Comparison of ENCODE assay signal across 20 mouse cellular contexts in genomic region chr6:121102084-121102483, GRCm38 (mm10). TPM values are rescaled to one million over a fixed set of nuclear protein-coding genes. Genes with fewer than 3 reads are reported as not detected.
DNase-seq lines count a peak whose midpoint lies in the region; ATAC-seq and TF ChIP-seq lines count a peak whose summit lies in the region.
"Had no signal": no experiment of that assay in that cellular context is flagged by ENCODE, and none has a peak within 500 bp of the region (broad histone marks: within the 10 kb centered on the region; RNA-seq: fewer than 3 reads in every experiment).

No protein-coding gene starts in this region.

- no peak overlapping the region for H3K4me3 ChIP-seq in hindbrain, embryonic 10.5 days
- no peak overlapping the region for H3K4me3 ChIP-seq in hindbrain, embryonic 11.5 days (ENCODE audit: low read depth, low read length)
- no peak overlapping the region for H3K4me3 ChIP-seq in liver, embryonic 14.5 days (ENCODE audit: insufficient read depth in 1 of 2, low read depth in 2 of 2, low read length in 2 of 2)
- H3K4me3 ChIP-seq in liver, postnatal 0 days (ENCODE audit: low read depth, low read length) = no peak overlapping the region
- H3K4me3 ChIP-seq in MEL (ENCODE audit: control insufficient read depth in 1 of 2, insufficient read depth in 1 of 2, low read depth in 2 of 2, low read length in 2 of 2) = no peak overlapping the region
- H3K4me3 ChIP-seq in liver, embryonic 16.5 days (ENCODE audit: low read depth, low read length) = no peak overlapping the region
- no peak overlapping the region for H3K4me3 ChIP-seq in lung, postnatal 0 days (ENCODE audit: low read depth, low read length)
- H3K4me3 ChIP-seq: forebrain, embryonic 10.5 days; forebrain, embryonic 13.5 days; hindbrain, embryonic 12.5 days; hindbrain, embryonic 15.5 days had no signal

- H3K36me3 ChIP-seq in hindbrain, embryonic 10.5 days = peaks cover 25% of the 10 kb centered on the region
- H3K36me3 ChIP-seq in hindbrain, embryonic 11.5 days (ENCODE audit: control insufficient read depth, insufficient read depth, low read length) = no peaks in the 10 kb centered on the region
- H3K36me3 ChIP-seq in liver, embryonic 14.5 days (replicated peaks; ENCODE audit: control insufficient read depth, insufficient read depth, low read depth) = peaks cover 5% of the 10 kb centered on the region
- H3K36me3 ChIP-seq in liver, postnatal 0 days (replicated peaks; ENCODE audit: insufficient read depth, low read length) = peaks cover 5% of the 10 kb centered on the region; the same call in 1 of the 2 replicates
- H3K36me3 ChIP-seq in MEL (ENCODE audit: control insufficient read depth in 1 of 2, insufficient read depth in 2 of 2, low read length in 2 of 2) = peaks cover 7 to 77% of the 10 kb centered on the region in 2 experiments
- H3K36me3 ChIP-seq in liver, embryonic 16.5 days (ENCODE audit: control insufficient read depth, insufficient read depth) = peaks cover 10% of the 10 kb centered on the region
- no peaks in the 10 kb centered on the region for H3K36me3 ChIP-seq in lung, postnatal 0 days (ENCODE audit: insufficient read depth, low read length)
- H3K36me3 ChIP-seq: hindbrain, embryonic 15.5 days had no signal

- TF ChIP-seq POLR2A in MEL (IDR thresholded peaks at IDR 0.05; ENCODE audit: control insufficient read depth in 1 of 2, insufficient read depth in 1 of 2, low read depth in 1 of 2, low read length in 2 of 2, poor library complexity in 1 of 2) = no peak

- no peak for TF ChIP-seq CTCF in liver, embryonic 14.5 days (IDR thresholded peaks at IDR 0.05; ENCODE audit: low read depth)
- TF ChIP-seq CTCF in liver, postnatal 0 days (IDR thresholded peaks at IDR 0.05; ENCODE audit: low read depth) = no peak
- TF ChIP-seq CTCF in MEL (IDR thresholded peaks at IDR 0.05 in 2 of 3, conservative IDR thresholded peaks at IDR 0.05 in 1 of 3; ENCODE audit: control insufficient read depth in 1 of 3, insufficient read depth in 1 of 3, low read depth in 2 of 3, low read length in 3 of 3, poor library complexity in 1 of 3, severe bottlenecking in 1 of 3) = no peak
- no peak for TF ChIP-seq CTCF in lung, postnatal 0 days (IDR thresholded peaks at IDR 0.05)

- no peak overlapping the region for H3K4me2 ChIP-seq in hindbrain, embryonic 11.5 days (replicated peaks; ENCODE audit: low read depth, low read length)
- H3K4me2 ChIP-seq in liver, embryonic 14.5 days (ENCODE audit: low read depth) = no peak overlapping the region
- no peak overlapping the region for H3K4me2 ChIP-seq in liver, postnatal 0 days (ENCODE audit: low read depth, low read length)
- H3K4me2 ChIP-seq in liver, embryonic 16.5 days (ENCODE audit: low read depth, low read length) = no peak overlapping the region
- no peak overlapping the region for H3K4me2 ChIP-seq in lung, postnatal 0 days (replicated peaks; ENCODE audit: low read depth, low read length)
- H3K4me2 ChIP-seq: forebrain, embryonic 13.5 days; heart, embryonic 11.5 days; hindbrain, embryonic 12.5 days; hindbrain, embryonic 15.5 days had no signal

- no peak for DNase-seq in hindbrain, embryonic 10.5 days (ENCODE audit: low spot score)
- no peak for DNase-seq in hindbrain, embryonic 11.5 days (ENCODE audit: low spot score)
- no peak for DNase-seq in liver, embryonic 14.5 days (ENCODE audit: low read depth in 3 of 3, low spot score in 3 of 3)
- no peak for DNase-seq in liver, postnatal 0 days
- DNase-seq in MEL (ENCODE audit: low read depth, low spot score) = no peak
- DNase-seq in lung, postnatal 0 days (ENCODE audit: low spot score) = no peak
- DNase-seq: adrenal gland, postnatal 10 days; cerebellum, adult 18-20 months; gastrocnemius, postnatal 10 days; gastrocnemius, postnatal 36 days; heart, postnatal 36 days had no signal

- H3K27ac ChIP-seq in hindbrain, embryonic 10.5 days = 0 out of 2 replicates have a peak overlapping the region, but pooled peaks have one; percentile 18
- no peak overlapping the region for H3K27ac ChIP-seq in hindbrain, embryonic 11.5 days (ENCODE audit: low read depth, low read length)
- H3K27ac ChIP-seq in liver, embryonic 14.5 days = peak overlapping the region; percentile 54; the same call in 1 of the 2 replicates
- no peak overlapping the region for H3K27ac ChIP-seq in liver, postnatal 0 days (ENCODE audit: low read depth)
- H3K27ac ChIP-seq in MEL (ENCODE audit: control insufficient read depth, low read depth, low read length) = peak overlapping the region; percentile 57; the same call in 1 of the 2 replicates
- peak overlapping the region; percentile 1 for H3K27ac ChIP-seq in liver, embryonic 16.5 days (ENCODE audit: low read length)
- H3K27ac ChIP-seq in lung, postnatal 0 days (ENCODE audit: low read length) = no peak overlapping the region
- H3K27ac ChIP-seq: forebrain, embryonic 10.5 days; forebrain, embryonic 13.5 days; hindbrain, embryonic 12.5 days; hindbrain, embryonic 15.5 days had no signal

- no peaks in the 10 kb centered on the region for H3K27me3 ChIP-seq in hindbrain, embryonic 10.5 days (ENCODE audit: insufficient read depth, poor library complexity, severe bottlenecking)
- H3K27me3 ChIP-seq in hindbrain, embryonic 11.5 days (ENCODE audit: control insufficient read depth, insufficient read depth, low read length) = no peaks in the 10 kb centered on the region
- H3K27me3 ChIP-seq in liver, embryonic 14.5 days (ENCODE audit: control insufficient read depth, insufficient read depth, low read length) = no peaks in the 10 kb centered on the region
- no peaks in the 10 kb centered on the region for H3K27me3 ChIP-seq in liver, postnatal 0 days (ENCODE audit: insufficient read depth, low read length)
- no peaks in the 10 kb centered on the region for H3K27me3 ChIP-seq in MEL (ENCODE audit: control insufficient read depth in 1 of 2, insufficient read depth in 2 of 2, low read length in 2 of 2)
- H3K27me3 ChIP-seq in liver, embryonic 16.5 days (ENCODE audit: control insufficient read depth, insufficient read depth, low read depth, low read length) = no peaks in the 10 kb centered on the region
- no peaks in the 10 kb centered on the region for H3K27me3 ChIP-seq in lung, postnatal 0 days (replicated peaks; ENCODE audit: insufficient read depth, low read length)
- H3K27me3 ChIP-seq: forebrain, embryonic 13.5 days; hindbrain, embryonic 12.5 days; hindbrain, embryonic 15.5 days; Patski had no signal

- H3K9me3 ChIP-seq in hindbrain, embryonic 10.5 days = no peaks in the 10 kb centered on the region
- no peaks in the 10 kb centered on the region for H3K9me3 ChIP-seq in hindbrain, embryonic 11.5 days (ENCODE audit: control insufficient read depth, low read length)
- H3K9me3 ChIP-seq in liver, embryonic 14.5 days (ENCODE audit: control insufficient read depth, low read length) = no peaks in the 10 kb centered on the region
- H3K9me3 ChIP-seq in liver, postnatal 0 days (ENCODE audit: low read length) = no peaks in the 10 kb centered on the region
- H3K9me3 ChIP-seq in MEL (replicated peaks; ENCODE audit: insufficient read depth, low read length) = no peaks in the 10 kb centered on the region
- no peaks in the 10 kb centered on the region for H3K9me3 ChIP-seq in liver, embryonic 16.5 days (replicated peaks; ENCODE audit: control insufficient read depth, low read length)
- H3K9me3 ChIP-seq in lung, postnatal 0 days (ENCODE audit: low read length) = no peaks in the 10 kb centered on the region
- H3K9me3 ChIP-seq: forebrain, embryonic 10.5 days; forebrain, embryonic 13.5 days; hindbrain, embryonic 12.5 days; hindbrain, embryonic 15.5 days had no signal

- peaks cover 69% of the 10 kb centered on the region for H3K79me2 ChIP-seq in MEL (ENCODE audit: control insufficient read depth, insufficient read depth, low read length, poor library complexity)

- H3K4me1 ChIP-seq in hindbrain, embryonic 10.5 days (replicated peaks) = peaks cover 46% of the 10 kb centered on the region
- H3K4me1 ChIP-seq in hindbrain, embryonic 11.5 days (replicated peaks; ENCODE audit: control insufficient read depth, insufficient read depth, low read length) = no peaks in the 10 kb centered on the region
- H3K4me1 ChIP-seq in liver, embryonic 14.5 days (replicated peaks; ENCODE audit: control insufficient read depth in 2 of 2, insufficient read depth in 2 of 2, low read length in 1 of 2) = peaks cover 32 to 60% of the 10 kb centered on the region in 2 experiments
- peaks cover 54% of the 10 kb centered on the region for H3K4me1 ChIP-seq in liver, postnatal 0 days (ENCODE audit: insufficient read depth)
- peaks cover 37 to 85% of the 10 kb centered on the region in 2 experiments for H3K4me1 ChIP-seq in MEL (ENCODE audit: control insufficient read depth in 1 of 2, insufficient read depth in 2 of 2, low read length in 2 of 2)
- peaks cover 62% of the 10 kb centered on the region for H3K4me1 ChIP-seq in liver, embryonic 16.5 days (ENCODE audit: control insufficient read depth, low read depth, low read length)
- H3K4me1 ChIP-seq in lung, postnatal 0 days (ENCODE audit: insufficient read depth, low read depth, low read length) = peaks cover 10% of the 10 kb centered on the region

- no peak for ATAC-seq in hindbrain, embryonic 11.5 days (ENCODE audit: low FRiP score)
- ATAC-seq in liver, embryonic 14.5 days (ENCODE audit: insufficient read depth) = no peak
- no peak for ATAC-seq in liver, postnatal 0 days
- no peak for ATAC-seq in liver, embryonic 16.5 days (ENCODE audit: low read depth)
- ATAC-seq in lung, postnatal 0 days = no peak
- ATAC-seq: CD4-positive, CD25-positive, alpha-beta regulatory T cell, adult 4 months; forebrain, embryonic 13.5 days; forebrain, embryonic 16.5 days; Patski had no signal

- 83% methylated on average over 2 of the region's 2 CpGs for WGBS in hindbrain, embryonic 10.5 days
- WGBS in hindbrain, embryonic 11.5 days = 87% methylated on average over 2 of the region's 2 CpGs
- WGBS in liver, embryonic 14.5 days (ENCODE audit: insufficient replicate concordance) = 67% methylated on average over 2 of the region's 2 CpGs
- WGBS in liver, postnatal 0 days (ENCODE audit: insufficient replicate concordance) = 83% methylated on average over 2 of the region's 2 CpGs
- WGBS in liver, embryonic 16.5 days (ENCODE audit: insufficient replicate concordance) = 81% methylated on average over 2 of the region's 2 CpGs
- WGBS in lung, postnatal 0 days = 86% methylated on average over 2 of the region's 2 CpGs

- no peak for TF ChIP-seq EP300 in liver, embryonic 14.5 days (IDR thresholded peaks at IDR 0.05; ENCODE audit: low read depth)
- TF ChIP-seq EP300 in liver, postnatal 0 days (IDR thresholded peaks at IDR 0.05; ENCODE audit: low read depth) = no peak
- TF ChIP-seq EP300 in MEL (IDR thresholded peaks at IDR 0.05; ENCODE audit: low read depth in 1 of 2, low read length in 2 of 2) = no peak
- no peak for TF ChIP-seq EP300 in lung, postnatal 0 days (IDR thresholded peaks at IDR 0.05)

- H3K9ac ChIP-seq in hindbrain, embryonic 11.5 days (ENCODE audit: low read depth, low read length) = no peak overlapping the region
- peak overlapping the region; percentile 19; the same call in 1 of the 2 replicates for H3K9ac ChIP-seq in liver, embryonic 14.5 days (replicated peaks)
- no peak overlapping the region for H3K9ac ChIP-seq in liver, postnatal 0 days (replicated peaks)
- no peak overlapping the region for H3K9ac ChIP-seq in MEL (ENCODE audit: control insufficient read depth, low read depth, low read length, poor library complexity, severe bottlenecking)
- H3K9ac ChIP-seq in liver, embryonic 16.5 days (ENCODE audit: low read depth, low read length) = no peak overlapping the region
- H3K9ac ChIP-seq in lung, postnatal 0 days (replicated peaks; ENCODE audit: low read depth) = no peak overlapping the region
- H3K9ac ChIP-seq: forebrain, embryonic 13.5 days; hindbrain, embryonic 12.5 days; hindbrain, embryonic 15.5 days had no signal

- no peak for TF ChIP-seq RAD21 in MEL (IDR thresholded peaks at IDR 0.05; ENCODE audit: low read depth, low read length)

RNA-seq across cellular contexts. Expression of gene Mical3, which starts 28.7 kb away (rescaled TPM):
- 10.3 and 11.8 TPM in 2 replicates for polyA plus RNA-seq in hindbrain, embryonic 10.5 days (2016; fragmentation: Nextera tagmentation; extraction: Ambion mirVana)
- 17.1 and 27.4 TPM in 2 replicates for polyA plus RNA-seq in hindbrain, embryonic 11.5 days (2014; fragmentation: Nextera tagmentation; extraction: Ambion mirVana)
- polyA plus RNA-seq in liver, embryonic 14.5 days (2012; rRNA removed) = 6.0 and 8.1 TPM in 2 replicates
- polyA plus RNA-seq in liver, embryonic 14.5 days (2014; fragmentation: Nextera tagmentation; extraction: Ambion mirVana) = 9.4 and 12.8 TPM in 2 replicates
- 4.0 and 4.5 TPM in 2 replicates for polyA plus RNA-seq in liver, postnatal 0 days (2015; fragmentation: Nextera tagmentation; extraction: Ambion mirVana)
- total RNA-seq in MEL (2012; rRNA removed) = 19.8 and 24.7 TPM in 2 replicates
- polyA plus RNA-seq in MEL (2012; ENCODE audit: insufficient read depth in 1 of 2, insufficient read length in 2 of 2, low read depth in 1 of 2, low replicate concordance in 2 of 2, missing spikeins in 1 of 2) = 100 to 1,000 TPM in 1 of 2 experiments, 10 to 100 TPM in 1; 31.4 to 125 TPM
- 9.2 and 9.3 TPM in 2 replicates for polyA plus RNA-seq in liver, embryonic 16.5 days (2015; fragmentation: Nextera tagmentation; extraction: Ambion mirVana)
- polyA plus RNA-seq in lung, postnatal 0 days (2015; fragmentation: Nextera tagmentation; extraction: Ambion mirVana) = 12.6 and 12.8 TPM in 2 replicates

Comparison
In these comparisons a context has a peak if more than half of its experiments do, and no peak if none do; other contexts are left out.
1. H3K27ac ChIP-seq: peak in hindbrain, embryonic 10.5 days (single experiment), liver, embryonic 14.5 days (single experiment), MEL (single experiment) and liver, embryonic 16.5 days (single experiment); none in hindbrain, embryonic 11.5 days (single experiment), liver, postnatal 0 days (single experiment) and lung, postnatal 0 days (single experiment).